15 mouse cellular contexts compared by ENCODE assay signal in genomic region chr2:135370259-135370835, GRCm38 (mm10).
A peak's percentile ranks its signal among the peaks of the same experiment; 100 is the strongest.
DNase-seq lines count a peak whose midpoint lies in the region; ATAC-seq and TF ChIP-seq lines count a peak whose summit lies in the region.
"Had no signal": no experiment of that assay in that cellular context is flagged by ENCODE, and none has a peak within 500 bp of the region (broad histone marks: within the 10 kb centered on the region; RNA-seq: fewer than 3 reads in every experiment).

No protein-coding gene starts in this region.

- ATAC-seq in limb, embryonic 11.5 days (ENCODE audit: insufficient number of reproducible peaks, low FRiP score, low TSS enrichment, low read depth) = 0 out of 2 replicates have a peak, but pooled peaks have one; percentile 47
- ATAC-seq in Patski = peak; percentile 51
- peak; percentile 70 for ATAC-seq in megakaryocyte progenitor cell, adult 5-6 weeks (replicated peaks; ENCODE audit: poor library complexity)
- no peak for ATAC-seq in liver, embryonic 11.5 days (replicated peaks; ENCODE audit: low FRiP score)
- ATAC-seq: CD4-positive, CD25-positive, alpha-beta regulatory T cell, adult 4 months; intestine, embryonic 15.5 days; midbrain, embryonic 13.5 days had no signal

- H3K9ac ChIP-seq in limb, embryonic 11.5 days (ENCODE audit: low read length) = no peak overlapping the region
- H3K9ac ChIP-seq in liver, embryonic 11.5 days (ENCODE audit: low read depth, low read length) = no peak overlapping the region
- H3K9ac ChIP-seq: intestine, embryonic 15.5 days; limb, embryonic 15.5 days; midbrain, embryonic 13.5 days; neural tube, embryonic 13.5 days had no signal

- no peak overlapping the region for H3K4me3 ChIP-seq in limb, embryonic 11.5 days (ENCODE audit: low read depth, low read length)
- no peak overlapping the region for H3K4me3 ChIP-seq in limb, embryonic 10.5 days
- no peak overlapping the region for H3K4me3 ChIP-seq in liver, embryonic 11.5 days (ENCODE audit: low read depth, low read length)
- H3K4me3 ChIP-seq: heart, embryonic 10.5 days; intestine, embryonic 15.5 days; limb, embryonic 15.5 days; midbrain, embryonic 13.5 days; neural tube, embryonic 13.5 days had no signal

- POLR2A ChIA-PET in Patski (lab: Charles Lee) = interaction anchor here (0.5 kb wide), 1 partner anchor 309 kb away, joined by 5 read pairs; no protein-coding TSS in a partner anchor

- whole genome bisulfite sequencing in limb, embryonic 11.5 days = 73% methylated on average over 10 of the region's 10 CpGs
- WGBS in limb, embryonic 10.5 days = 79% methylated on average over 10 of the region's 10 CpGs
- 68% methylated on average over 10 of the region's 10 CpGs for WGBS in liver, embryonic 11.5 days

- DNase-seq in limb, embryonic 11.5 days (ENCODE audit: low spot score) = no peak
- DNase-seq in limb, embryonic 10.5 days (ENCODE audit: low spot score) = no peak
- DNase-seq in Patski (ENCODE audit: low read depth, low spot score) = no peak
- DNase-seq in embryo, embryonic 10.5 days (ENCODE audit: low spot score) = peak; percentile 39
- DNase-seq in ovary, postnatal 14 days (ENCODE audit: low spot score) = no peak
- no peak for DNase-seq in liver, embryonic 11.5 days (ENCODE audit: low spot score)
- DNase-seq in left cerebral cortex, adult 18-20 months (ENCODE audit: low spot score in 2 of 2) = no peak
- DNase-seq: heart, postnatal 36 days had no signal

- in situ Hi-C loops in Patski (cut with MboI; ENCODE audit: low pct_unique_long_range_greater_than_20kb) = no loop called here

- no peaks in the 10 kb centered on the region for H3K4me1 ChIP-seq in limb, embryonic 11.5 days (ENCODE audit: control insufficient read depth, insufficient read depth, low read length)
- no peaks in the 10 kb centered on the region for H3K4me1 ChIP-seq in limb, embryonic 10.5 days
- no peaks in the 10 kb centered on the region for H3K4me1 ChIP-seq in liver, embryonic 11.5 days (replicated peaks; ENCODE audit: control insufficient read depth, insufficient read depth, low read length)
- H3K4me1 ChIP-seq: intestine, embryonic 15.5 days; limb, embryonic 15.5 days; midbrain, embryonic 13.5 days; neural tube, embryonic 13.5 days had no signal

- no peaks in the 10 kb centered on the region for H3K27me3 ChIP-seq in limb, embryonic 11.5 days (ENCODE audit: control insufficient read depth, insufficient read depth, low read length)
- H3K27me3 ChIP-seq in limb, embryonic 10.5 days (ENCODE audit: low read depth, poor library complexity, severe bottlenecking) = no peaks in the 10 kb centered on the region
- H3K27me3 ChIP-seq in Patski = peaks cover 13% of the 10 kb centered on the region
- H3K27me3 ChIP-seq in liver, embryonic 11.5 days (replicated peaks; ENCODE audit: control insufficient read depth, insufficient read depth, low read length) = no peaks in the 10 kb centered on the region
- H3K27me3 ChIP-seq: intestine, embryonic 15.5 days; limb, embryonic 15.5 days; midbrain, embryonic 13.5 days; neural tube, embryonic 13.5 days had no signal

- H3K36me3 ChIP-seq in limb, embryonic 11.5 days (ENCODE audit: control insufficient read depth, insufficient read depth, low read length) = no peaks in the 10 kb centered on the region
- H3K36me3 ChIP-seq in limb, embryonic 10.5 days = no peaks in the 10 kb centered on the region
- no peaks in the 10 kb centered on the region for H3K36me3 ChIP-seq in liver, embryonic 11.5 days (ENCODE audit: control insufficient read depth, insufficient read depth, low read length)
- H3K36me3 ChIP-seq: heart, embryonic 10.5 days; intestine, embryonic 15.5 days; limb, embryonic 15.5 days; midbrain, embryonic 13.5 days had no signal

- CTCF ChIA-PET in Patski (lab: Charles Lee) = interaction anchor here (1.9 kb wide), 1 partner anchor 13 kb away, joined by 6 read pairs; no protein-coding TSS in a partner anchor

- no peaks in the 10 kb centered on the region for H3K9me3 ChIP-seq in limb, embryonic 11.5 days (ENCODE audit: control insufficient read depth, low read length)
- H3K9me3 ChIP-seq in limb, embryonic 10.5 days (replicated peaks) = no peaks in the 10 kb centered on the region
- no peaks in the 10 kb centered on the region for H3K9me3 ChIP-seq in liver, embryonic 11.5 days (ENCODE audit: control insufficient read depth, low read length)
- H3K9me3 ChIP-seq: heart, embryonic 10.5 days; intestine, embryonic 15.5 days; limb, embryonic 15.5 days; midbrain, embryonic 13.5 days; neural tube, embryonic 13.5 days had no signal

- no peak for TF ChIP-seq CTCF in Patski (IDR thresholded peaks at IDR 0.05)

- H3K27ac ChIP-seq in limb, embryonic 11.5 days (replicated peaks; ENCODE audit: low read depth, low read length) = no peak overlapping the region
- no peak overlapping the region for H3K27ac ChIP-seq in limb, embryonic 10.5 days
- no peak overlapping the region for H3K27ac ChIP-seq in liver, embryonic 11.5 days (ENCODE audit: low read depth, low read length)
- H3K27ac ChIP-seq: heart, embryonic 10.5 days; intestine, embryonic 15.5 days; limb, embryonic 15.5 days; midbrain, embryonic 13.5 days; neural tube, embryonic 13.5 days had no signal

- H3K4me2 ChIP-seq in limb, embryonic 11.5 days (ENCODE audit: low read depth, severe bottlenecking) = no peak overlapping the region
- no peak overlapping the region for H3K4me2 ChIP-seq in liver, embryonic 11.5 days
- H3K4me2 ChIP-seq: intestine, embryonic 15.5 days; limb, embryonic 15.5 days; midbrain, embryonic 13.5 days; neural tube, embryonic 13.5 days had no signal
